Mouse (Mus musculus) hematopoietic stem cell, adult 5-6 weeks (primary cell): ENCODE results near the gene Bpifa5. TPM values are rescaled to one million over a fixed set of nuclear protein-coding genes. Genes with fewer than 3 reads are reported as not detected.
A peak's percentile ranks its signal among the peaks of the same experiment; 100 is the strongest.
"Not testable (repeated sequence)": the region's sequence is repeated elsewhere in the genome, so short reads cannot be mapped to it uniquely, and the experiment has no call there.

Experiments
- ATAC-seq, 2 experiments: fragments of 125-278 bp in 1 of 2; replicated peaks in 1 of 2; 2 replicates each; pipeline ENCODE4 v1.8.0; 2016 to 2017; ENCODE audit warnings: inconsistent platforms in 2 of 2, mild to moderate bottlenecking in 2 of 2, moderate number of reproducible peaks in 2 of 2, low read depth in 1 of 2, moderate TSS enrichment in 1 of 2; ENCODE audit not compliant: low FRiP score in 2 of 2, poor library complexity in 2 of 2, severe bottlenecking in 2 of 2, insufficient read depth in 1 of 2, low TSS enrichment in 1 of 2
- total RNA-seq: library from RNA; stranded (forward); fragments of 172-1452, 232-1000 nt; gene quantifications from 2 replicates; pipeline ENCODE4 v1.2.3, GENCODE M21; 2017

Gene Bpifa5
- total RNA-seq = not detected in 2 replicates

DNA sequence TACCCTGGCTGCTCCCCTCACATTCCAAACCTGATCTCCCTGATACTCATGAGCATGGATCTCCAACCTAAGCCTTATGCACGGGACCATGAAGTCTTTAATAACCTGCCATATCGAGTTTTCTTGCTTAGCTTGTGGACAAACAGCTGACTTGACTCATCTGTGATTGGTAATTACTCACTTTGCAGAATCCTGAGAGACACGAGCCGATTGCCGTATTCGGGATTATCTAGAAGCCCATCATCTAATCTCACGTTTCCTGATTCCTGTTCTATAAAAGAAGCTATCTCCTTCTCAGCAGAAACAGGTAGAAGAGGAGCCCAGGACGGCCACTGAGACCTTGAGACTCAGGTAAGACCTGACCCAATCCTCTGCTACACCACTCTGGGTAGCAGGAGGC is at the start of gene Bpifa5:
Gene Bpifa5 (plus strand): TSS at position 301 of the 400 bp plus-strand sequence.
- no peak for ATAC-seq

DNA sequence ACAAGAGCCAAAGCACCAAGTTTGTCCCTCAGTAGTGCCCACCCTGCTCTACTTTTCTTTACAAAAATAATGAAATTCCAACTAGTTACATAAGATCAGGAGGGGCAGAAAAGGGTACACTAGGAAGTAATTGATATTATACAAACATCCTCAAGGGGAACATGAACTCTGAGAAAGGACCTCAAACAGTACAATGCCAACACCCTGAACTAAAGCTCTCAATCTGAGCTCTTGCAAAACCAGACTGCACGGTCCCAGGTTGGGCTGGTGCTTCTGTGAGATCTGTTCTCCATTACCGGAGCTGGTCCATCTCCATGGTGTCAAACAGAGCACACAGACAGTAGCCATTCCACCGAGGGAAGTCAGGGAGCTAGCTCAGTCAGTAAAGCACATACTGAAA is 45.0 kb upstream of the Bpifa5 start:
- ATAC-seq = no peak

DNA sequence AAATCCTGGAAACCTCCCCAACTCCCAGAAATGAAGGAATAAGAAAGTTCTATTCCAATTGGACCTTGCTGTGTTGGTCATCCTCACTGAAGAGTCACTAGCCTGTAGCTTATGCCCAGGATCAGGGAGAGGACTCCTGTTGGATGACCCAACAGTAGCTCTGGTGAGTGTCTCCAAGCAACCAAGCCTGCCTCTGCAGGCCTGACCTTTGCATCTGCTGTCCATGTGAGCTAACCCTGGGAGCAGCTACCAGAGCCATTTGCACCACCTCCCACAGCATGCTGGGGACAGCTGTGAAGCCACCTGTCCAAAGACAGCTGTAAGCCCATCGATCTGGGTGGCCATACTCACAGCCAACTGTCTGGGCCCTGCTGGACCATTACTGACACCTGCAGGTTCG is 32.3 kb upstream of the Bpifa5 start, which contains the start of gene Bpifa3:
Gene Bpifa3 (plus strand): TSS at position 217 of the 400 bp plus-strand sequence.
- no peak for ATAC-seq

DNA sequence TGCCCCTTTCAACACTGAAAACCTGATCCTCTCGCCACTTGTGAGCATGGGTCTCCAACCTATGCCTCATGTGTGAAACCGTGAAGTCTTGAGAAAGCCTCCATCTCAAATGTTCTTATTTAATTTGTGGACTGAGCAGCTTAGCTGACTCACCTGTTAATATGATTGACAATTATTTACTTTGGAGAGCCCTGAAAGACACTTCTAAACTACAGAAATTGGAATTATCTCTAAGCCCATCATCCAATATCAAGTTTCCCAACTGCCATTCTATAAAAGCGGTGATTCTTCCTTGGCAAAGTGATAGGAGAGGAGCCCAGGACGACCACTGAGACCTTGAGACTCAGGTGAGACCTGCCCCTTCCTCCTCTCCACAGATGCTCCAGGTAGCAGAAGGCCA is 19.8 kb upstream of the Bpifa5 start, which contains the start of gene Bpifa1:
Gene Bpifa1 (plus strand): TSS at position 301 of the 400 bp plus-strand sequence.
- ATAC-seq = no peak

DNA sequence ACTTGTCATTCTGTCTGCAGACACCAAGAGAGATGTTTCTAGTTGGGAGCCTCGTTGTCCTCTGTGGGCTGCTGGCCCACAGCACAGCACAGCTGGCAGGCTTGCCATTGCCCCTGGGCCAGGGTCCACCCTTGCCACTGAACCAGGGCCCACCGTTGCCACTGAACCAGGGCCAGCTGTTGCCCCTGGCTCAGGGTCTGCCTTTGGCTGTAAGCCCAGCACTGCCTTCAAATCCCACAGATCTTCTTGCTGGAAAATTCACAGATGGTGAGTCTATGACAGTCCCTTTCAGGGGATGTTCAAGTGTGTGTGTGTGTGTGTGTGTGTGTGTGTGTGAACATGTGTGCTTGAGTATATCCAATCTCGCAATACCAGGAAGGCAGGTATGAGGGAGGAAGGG is 18.7 kb upstream of the Bpifa5 start:
- ATAC-seq = no peak

DNA sequence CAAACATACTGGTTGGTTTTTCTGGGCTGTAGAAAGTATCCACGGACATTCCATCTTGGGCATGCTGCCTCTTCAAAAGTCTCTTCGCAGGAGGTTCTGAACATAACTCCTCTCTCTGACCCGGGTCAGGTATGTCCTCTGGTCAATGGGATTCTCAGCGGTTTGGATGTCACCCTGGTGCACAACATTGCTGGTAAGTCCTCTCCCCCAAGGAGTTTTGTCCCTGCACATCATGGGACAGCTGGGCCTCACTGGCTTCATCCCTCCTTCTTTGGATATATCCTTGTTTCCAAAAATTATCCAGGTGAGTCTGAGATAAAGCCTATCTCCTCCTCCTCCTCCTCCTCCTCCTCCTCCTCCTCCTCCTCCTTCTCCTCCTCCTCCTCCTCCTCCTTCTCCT is 14.9 kb upstream of the Bpifa5 start:
- ATAC-seq = no peak

DNA sequence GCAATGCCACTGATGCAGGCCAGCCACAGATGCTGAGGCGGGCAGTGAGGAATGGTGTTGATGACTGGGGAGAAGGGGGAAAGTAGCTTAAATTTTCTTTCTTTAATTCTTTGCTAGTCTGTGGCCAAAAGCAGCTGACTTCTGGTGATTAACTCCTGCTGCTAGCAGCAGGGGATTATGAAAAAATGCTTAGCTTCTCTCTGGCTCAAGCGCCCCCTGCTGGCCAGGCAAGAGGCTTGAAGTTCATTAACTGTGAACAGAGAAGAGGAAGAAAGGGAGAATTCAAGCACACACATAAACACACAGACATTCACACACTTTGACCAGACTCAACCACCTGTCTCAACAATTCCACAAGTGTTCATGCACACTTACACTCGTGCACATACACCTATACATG is 4.0 kb upstream of the Bpifa5 start:
- ATAC-seq = 0 out of 4 replicates have a peak, but pooled peaks of 1 of the 2 experiments have one; percentile 32

DNA sequence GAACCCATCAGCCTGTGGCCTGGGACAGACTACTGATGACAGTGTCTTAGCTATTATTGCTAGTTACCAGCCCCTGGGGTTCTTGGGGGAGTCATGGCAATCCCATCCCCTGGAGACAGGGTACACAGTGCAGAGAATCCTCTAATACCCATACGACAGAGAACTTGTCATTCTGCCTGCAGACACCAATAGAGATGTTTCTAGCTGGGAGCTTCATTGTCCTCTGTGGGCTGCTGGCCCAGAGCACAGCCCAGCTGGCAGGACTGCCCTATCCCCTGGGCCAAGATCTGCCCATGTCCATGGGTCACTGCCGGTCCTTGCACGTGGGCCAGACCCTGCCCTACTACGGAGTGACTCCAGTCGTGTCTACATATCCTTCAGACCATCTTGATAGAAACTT is 899 bp downstream of the Bpifa5 start:
- ATAC-seq = no peak

DNA sequence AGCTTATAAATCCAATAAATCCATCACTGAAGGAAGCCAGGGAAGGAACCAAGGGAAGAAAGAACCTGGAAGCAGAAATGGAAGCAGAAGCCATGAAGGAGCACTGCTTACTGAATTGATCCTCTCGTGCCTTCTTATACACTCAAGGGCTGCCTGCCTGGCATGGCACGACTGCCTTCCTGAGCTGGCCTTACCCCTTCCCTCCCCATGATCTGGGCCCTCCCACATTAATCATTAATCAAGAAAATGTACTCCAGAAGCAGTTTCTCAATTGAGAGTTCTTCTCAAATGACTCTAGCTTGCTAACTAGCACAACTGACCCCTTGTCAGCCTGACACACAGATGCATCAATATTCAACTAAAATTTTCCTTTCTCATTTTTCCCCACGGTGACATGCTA is 6.8 kb downstream of the Bpifa5 start:
- ATAC-seq = no peak

DNA sequence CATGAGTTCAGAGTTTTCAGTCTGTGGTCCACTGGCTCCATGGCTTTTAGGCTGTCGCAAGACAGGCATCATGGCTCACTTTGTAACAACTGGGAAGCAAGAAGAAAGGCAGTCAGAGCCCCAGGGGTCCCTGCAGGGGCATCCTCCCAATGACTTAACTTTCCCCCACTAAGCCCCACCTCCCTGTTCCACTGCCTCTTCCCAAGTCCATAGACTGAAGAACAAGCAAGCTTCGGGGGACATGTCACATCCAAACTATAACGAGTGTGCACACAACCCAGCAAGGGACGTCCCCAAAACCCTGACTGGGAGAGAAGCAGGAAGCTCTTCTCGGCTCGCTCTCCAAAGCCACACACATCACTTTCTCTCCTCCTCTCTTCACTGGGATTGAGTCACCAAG is 9.2 kb downstream of the Bpifa5 start:
- no peak for ATAC-seq

DNA sequence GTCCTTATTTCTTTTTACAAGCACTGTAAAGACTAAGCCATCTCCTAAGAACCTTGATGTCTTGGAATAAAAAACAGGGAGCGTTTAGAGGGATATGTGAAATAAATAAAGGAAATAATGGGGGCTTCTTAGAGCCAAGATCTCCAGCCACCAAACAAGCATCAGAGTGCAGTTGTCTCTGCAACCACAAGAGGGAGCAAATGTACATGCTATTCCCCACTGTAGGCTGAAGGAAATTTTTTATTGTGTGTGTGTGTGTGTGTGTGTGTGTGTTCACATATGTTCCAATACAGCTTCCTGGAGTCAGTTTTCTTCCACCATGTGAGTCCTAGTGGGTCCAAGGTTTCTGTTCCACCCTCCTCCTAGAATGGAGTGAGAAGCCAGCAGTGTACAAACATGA is 10.9 kb downstream of the Bpifa5 start:
- ATAC-seq = no peak; a peak in 1 of 4 replicates

DNA sequence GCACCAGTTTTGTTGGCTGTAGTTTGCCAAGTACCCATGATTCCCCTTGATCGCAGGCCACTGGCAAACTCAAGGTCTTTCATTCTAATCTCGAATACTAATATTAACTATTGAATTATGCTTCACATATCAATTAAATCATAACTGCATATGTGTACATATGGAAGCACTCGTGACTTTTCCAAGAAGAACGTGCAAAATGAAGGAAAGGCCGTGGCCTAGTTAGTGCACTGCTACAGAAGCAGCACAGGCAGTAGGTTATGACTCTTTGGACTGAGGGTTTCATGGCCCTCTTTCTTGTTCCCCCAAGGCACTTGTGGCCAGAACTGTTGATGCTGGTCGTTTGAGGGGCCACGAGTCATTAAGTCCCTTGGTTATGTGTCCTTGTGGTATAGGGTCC is 19.5 kb downstream of the Bpifa5 start:
- not testable (repeated sequence) for ATAC-seq

DNA sequence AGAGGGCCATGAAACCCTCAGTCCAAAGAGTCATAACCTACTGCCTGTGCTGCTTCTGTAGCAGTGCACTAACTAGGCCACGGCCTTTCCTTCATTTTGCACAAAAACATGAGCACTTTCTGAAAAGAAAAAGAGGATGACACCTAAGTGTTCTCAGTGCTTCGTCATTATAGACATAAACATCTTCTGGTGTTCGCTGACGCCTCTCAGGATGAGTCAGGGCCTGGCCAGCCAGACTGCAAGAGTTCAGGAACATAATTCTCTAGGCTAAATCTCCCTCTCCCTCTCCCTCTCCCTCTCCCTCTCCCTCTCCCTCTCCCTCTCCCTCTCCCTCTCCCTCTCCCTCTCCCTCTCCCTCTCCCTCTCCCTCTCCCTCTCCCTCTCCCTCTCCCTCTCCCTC is 20.7 kb downstream of the Bpifa5 start:
- ATAC-seq = not testable (repeated sequence)

DNA sequence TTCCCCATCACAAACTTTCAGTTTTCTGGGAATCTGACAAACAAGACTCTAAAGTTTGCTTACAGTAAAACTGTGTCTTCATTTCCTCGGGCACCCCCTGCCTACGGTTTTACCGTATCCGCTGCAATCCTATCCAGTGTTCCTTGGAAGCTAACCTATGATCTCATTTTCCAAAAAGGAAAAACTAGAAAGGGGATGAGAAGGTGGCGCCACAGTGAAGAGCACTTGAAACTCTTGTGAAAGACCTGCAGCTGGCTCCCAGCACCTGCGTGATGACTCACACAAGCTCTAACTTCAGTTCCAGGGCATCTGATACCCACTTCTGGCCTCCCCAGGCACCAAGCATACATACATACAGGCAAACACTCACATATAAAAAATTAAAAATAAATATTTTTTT is 22.9 kb downstream of the Bpifa5 start:
- ATAC-seq = no peak

DNA sequence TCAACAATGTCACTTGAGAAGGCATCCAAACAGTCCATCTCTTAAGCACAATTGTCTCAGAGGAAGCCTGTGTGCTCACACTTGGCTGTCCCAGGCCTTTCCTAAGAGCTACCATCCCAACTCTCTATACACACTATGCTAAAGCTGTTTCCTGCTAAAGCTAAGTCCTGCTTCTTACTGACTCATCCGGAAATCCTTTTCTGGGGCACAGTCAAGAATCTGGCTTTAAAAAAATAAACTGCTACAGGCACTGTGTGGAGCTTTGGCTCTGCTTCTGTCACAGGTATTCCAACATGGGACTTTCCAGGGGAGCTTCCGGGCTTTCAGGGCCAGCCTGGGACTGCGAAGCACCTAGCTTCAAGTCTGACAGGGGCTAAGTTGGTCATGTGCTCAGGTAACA is 23.3 kb downstream of the Bpifa5 start:
- ATAC-seq = no peak

DNA sequence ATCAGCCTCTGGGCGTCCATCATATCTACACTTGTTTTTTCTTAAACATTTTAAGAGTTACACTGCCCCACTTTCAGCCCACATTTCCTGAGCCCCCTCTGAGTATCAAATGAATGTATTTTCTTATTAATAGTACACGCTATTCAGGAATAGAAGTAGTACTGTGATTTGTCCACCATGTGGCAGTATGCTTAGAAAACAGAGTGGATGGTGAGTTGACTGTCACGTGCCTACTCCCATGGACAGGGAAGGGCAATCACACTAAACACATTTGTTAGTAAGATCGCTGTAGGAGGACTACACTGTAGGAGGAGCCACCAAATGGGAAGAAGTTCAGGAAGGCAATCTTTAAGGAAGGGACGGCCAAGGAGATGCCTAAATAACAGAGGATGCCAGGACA is 25.1 kb downstream of the Bpifa5 start:
- ATAC-seq = peak; percentile 60 to 67

DNA sequence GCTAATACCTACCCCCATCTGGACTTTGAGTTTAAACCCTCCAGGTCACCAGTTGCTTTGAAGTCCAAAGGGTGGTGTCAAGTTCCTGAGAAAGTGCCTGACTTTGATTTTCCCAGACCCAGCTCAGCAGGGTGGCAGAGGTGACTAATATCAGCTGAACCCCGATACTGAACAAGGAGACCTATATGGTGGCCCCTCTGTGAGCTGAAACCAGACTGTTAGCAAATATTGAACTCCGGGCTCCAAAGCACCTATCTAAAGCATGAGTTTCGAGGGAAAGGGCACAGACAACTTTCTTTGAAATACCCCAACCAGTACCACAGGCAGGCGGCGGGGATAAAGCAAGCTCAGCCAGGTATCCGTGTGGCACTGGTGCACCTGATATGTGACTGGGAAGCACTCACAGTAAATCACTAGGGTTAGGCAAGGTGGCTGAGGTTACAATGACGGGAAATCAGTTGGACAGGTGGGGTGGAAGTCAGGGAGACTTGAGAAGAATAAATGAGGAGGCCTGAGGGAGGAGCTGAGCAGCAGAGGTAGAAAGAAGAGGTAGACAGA is 27.5 kb downstream of the Bpifa5 start:
- ATAC-seq = no peak

DNA sequence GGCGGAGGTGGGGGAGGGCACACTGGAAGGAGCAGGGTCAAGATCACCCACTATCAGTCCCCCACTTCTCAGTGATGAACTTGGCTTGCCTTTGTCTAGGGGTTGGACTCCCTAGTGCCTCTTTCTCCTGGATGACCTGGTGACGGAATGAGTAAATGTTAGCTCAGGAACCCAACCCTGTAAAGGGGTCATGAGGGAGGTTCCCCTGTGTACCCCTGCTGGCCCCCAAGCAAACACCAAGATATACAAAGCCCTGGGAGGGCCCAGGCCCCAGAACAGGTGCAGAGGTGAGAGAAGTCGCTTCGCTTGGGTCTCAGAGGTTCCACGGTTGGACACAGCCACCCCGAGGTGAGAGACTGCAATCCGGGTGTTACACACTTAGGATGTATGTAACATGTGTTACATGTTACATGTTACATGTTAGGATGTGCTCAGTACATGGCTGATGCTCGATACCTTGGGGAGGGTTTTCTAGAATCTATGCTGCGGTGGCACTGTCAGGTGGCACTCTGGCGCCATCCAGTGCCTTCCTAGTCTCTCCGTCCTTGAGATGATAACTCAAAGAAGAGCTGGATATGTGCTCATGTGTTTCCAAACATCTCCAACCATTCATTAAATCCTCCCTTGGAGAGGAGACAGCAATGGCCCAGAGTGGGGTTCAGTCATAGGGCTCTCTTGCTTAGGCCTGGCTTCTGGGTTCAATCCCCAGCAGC is 28.3 kb downstream of the Bpifa5 start, which contains the start of gene Bpifb1:
Gene Bpifb1 (plus strand): TSS at position 273 of the 713 bp plus-strand sequence.
- no peak for ATAC-seq

DNA sequence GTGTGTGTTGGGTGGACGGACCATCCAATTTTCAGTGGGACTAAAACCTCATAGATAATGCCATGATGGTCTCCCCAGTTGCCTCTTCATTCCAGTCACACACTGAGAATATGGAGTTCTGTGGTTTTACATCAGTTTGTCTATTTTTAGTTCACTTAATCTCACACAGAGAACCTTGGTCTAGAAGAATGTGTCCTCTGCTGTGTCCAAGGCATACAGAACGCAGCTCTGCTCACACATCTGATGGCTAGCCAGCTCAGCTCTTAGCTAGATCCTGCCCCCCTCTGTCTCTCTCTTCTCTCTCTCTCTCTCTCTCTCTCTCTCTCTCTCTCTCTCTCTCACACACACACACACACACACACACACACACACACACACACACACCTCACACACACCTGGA is 29.7 kb downstream of the Bpifa5 start:
- no peak for ATAC-seq
